Mouse (Mus musculus): ENCODE data around the gene Ngef.

The Ngef gene

DNA sequence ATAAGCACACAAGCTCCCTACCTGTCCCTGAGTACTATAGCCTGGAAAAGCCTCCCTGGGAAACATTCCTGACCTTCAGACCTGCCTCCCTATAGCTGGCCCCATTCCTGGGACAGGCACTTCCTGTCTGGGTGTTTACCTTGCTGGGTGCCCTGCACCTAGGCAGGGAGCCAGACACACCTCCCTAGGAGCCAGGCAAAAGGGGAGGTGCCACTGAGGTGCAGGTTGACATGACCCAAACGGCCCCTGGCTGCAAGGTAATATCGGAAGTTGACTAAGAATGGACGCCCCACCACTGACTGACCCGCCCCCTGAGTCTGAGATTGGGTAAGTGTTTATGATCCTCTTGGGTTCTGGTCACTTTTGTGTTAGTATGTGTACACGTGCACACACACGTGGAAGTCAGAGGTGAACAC is at the start of gene Ngef:
TSS of gene Ngef (minus strand) at position 71 of the 416 bp plus-strand sequence.
- DNase-seq (ENCODE audit: low spot score in 2 of 2) = no peak

DNA sequence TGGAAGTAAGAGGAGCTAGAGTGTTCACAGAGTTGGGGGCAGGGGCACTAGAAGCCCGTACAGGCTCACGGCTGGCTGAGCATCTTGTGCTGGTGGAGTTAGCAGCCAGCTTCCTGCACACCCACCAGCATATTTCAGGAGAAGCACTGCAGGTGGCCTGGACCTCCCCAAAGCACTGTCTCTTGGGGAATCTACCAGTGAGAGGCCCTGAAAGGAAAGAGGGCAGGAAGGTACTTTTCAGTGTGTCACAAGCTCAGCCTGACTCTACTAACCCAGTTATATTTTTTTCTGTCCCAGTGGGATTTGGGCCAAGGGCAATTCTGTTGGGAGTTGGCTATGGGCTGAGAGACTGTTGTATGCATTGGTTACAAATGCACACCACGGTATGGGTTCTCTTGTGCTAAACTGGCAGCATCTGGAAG is 48.2 kb upstream of the Ngef start:
- peak; percentile 26 to 70 for DNase-seq (ENCODE audit: low spot score in 2 of 2)

- DNase-seq (ENCODE audit: low spot score in 2 of 2) = peak in 1 of 2 experiments; percentile 20
Measured at GRCm38 (mm10) chr1:87621146-87621857, 47.6 kb upstream of the Ngef start.

- DNase-seq (ENCODE audit: low spot score in 2 of 2) = no peak
Measured at GRCm38 (mm10) chr1:87620693-87621092, 47.0 kb upstream of the Ngef start.

DNA sequence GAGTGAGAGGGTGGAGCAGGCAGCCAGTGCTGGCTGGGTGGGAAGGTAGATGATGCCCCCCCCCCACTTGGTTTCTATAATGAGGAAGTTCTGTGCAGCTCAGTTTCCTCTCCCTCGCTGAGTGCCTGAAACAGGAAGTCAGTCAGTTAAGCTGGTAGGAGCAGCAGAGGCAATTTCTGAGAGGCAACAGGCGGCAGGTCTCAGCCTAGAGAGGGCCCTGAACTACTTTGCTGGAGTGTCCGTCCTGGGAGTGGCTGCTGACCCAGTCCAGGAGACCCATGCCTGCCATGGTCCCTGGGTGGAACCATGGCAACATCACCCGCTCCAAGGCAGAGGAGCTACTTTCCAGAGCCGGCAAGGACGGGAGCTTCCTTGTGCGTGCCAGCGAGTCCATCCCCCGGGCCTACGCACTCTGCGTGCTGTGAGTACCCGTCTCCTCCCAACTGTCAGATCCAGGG is 46.6 kb upstream of the Ngef start, which contains the start of gene Inpp5d:
TSS of gene Inpp5d (plus strand) at position 102 of the 458 bp plus-strand sequence.
- DNase-seq (ENCODE audit: low spot score in 2 of 2) = peak; percentile 59 to 80

DNA sequence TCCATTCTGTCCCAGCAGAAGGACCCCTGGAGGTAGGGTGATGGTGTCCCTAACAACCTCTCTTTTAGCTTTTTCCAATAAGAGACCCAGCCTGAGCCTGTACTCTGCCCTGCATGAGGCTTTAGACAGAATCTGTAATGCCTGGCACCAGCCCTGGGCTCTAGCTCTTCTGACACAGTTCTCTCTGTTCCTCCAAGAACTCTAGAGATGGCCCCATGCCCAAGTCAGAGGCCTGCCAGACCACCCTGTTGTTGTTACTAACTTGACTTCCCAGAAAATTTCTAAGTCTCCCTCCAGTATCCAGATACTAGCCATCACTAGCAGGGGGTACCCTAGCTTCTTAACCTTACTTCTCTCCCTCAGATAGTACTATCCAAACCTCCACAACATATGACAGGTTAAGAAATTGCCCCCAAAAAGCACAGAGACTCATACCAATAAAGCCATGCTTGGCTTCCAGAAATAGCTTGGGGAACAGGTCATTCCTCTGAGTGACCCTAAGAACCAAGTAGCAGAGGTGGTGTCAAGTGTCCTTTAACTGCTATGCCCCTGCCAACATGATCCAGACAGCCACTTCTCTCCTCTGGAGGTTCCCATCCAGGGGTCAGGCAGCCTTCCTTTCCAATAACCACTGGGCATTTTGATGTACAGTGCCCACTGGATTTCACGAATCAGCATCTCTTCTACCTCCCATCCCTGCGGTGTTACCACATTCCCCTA is 41.1 kb upstream of the Ngef start:
- no peak for DNase-seq (ENCODE audit: low spot score in 2 of 2)

- DNase-seq (ENCODE audit: low spot score in 2 of 2) = peak; percentile 75 to 94
Measured at GRCm38 (mm10) chr1:87608416-87609046, 34.9 kb upstream of the Ngef start.

DNA sequence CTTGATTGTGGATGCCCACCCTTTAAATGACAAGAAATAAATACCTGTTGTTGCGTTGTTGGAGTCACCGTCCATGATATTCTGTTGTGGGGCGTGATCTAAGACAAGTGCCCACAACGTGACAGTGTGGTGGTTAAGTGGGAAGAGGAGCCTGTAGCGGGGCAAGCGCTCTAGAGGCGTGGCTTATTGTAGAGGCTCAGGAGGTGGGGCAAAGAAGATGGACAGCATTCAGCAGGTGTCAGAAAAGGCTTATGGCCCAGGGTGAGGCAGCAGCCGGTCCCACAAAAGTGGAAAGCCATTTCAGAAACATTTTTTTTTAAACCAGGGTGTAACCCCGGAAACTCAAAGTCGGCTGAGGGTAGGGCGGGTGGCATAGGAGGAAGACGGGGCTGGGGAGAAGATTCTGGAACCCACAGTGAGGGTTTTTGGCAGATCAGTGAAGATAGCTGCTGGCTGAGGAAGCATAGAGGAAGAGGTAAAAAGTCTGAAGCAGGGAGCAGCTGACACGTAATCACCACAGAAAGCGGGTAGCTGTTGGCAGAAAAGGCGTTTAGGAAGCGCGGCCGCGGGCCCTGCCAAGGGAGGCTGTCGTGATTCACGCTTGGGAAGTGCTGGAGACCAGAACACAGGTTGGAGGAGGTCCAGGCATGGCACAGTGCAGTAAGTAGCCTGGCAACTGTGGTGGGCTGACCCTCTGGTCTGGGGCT is 33.9 kb upstream of the Ngef start:
- no peak for DNase-seq (ENCODE audit: low spot score in 2 of 2)

DNA sequence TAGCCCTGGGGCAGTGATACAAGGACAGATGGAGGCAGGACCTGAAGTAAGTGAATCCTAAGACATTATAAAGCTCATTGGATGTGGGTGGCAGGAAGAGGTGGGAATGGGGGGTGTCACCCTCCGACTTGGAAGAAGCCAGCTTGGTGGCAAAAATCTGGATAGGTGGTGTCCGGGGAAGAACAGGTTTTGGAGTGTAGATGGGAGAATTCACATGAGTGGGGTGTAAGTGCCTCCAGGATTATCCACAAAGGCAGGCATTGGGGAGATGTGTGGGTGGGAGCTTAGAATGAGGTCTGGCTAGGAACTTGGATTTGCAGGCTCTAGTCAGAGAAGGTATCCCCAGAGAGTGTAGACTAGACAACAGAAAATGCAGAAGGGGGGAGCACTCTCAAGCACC is 31.6 kb upstream of the Ngef start:
- no peak for DNase-seq (ENCODE audit: low spot score in 2 of 2)

DNA sequence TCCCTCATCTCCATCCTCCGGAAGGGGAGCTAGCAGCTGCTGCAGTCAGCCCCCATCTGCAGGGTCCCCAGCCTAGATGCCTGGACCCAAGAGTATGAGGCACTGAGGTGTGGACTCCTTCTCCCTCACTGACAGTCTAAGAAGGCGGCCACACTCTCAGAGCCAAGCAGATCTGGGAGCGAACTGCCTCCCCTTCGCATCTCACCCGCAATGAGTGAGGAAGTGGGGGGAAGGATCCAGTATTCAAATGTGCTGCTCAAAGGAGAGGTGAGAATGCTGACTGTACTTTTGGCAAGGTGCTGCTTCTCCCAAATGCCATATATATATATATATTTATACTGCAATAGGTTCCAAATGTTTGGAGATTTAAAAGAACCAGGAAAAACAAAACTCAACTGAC is 29.7 kb upstream of the Ngef start:
- no peak for DNase-seq (ENCODE audit: low spot score in 2 of 2)

GRCm38 (mm10) chr1:87601801-87602200 is 28.1 kb upstream of the Ngef start:
- DNase-seq (ENCODE audit: low spot score in 2 of 2) = no peak

- DNase-seq (ENCODE audit: low spot score in 2 of 2) = no peak
Measured at GRCm38 (mm10) chr1:87600533-87600932, 26.9 kb upstream of the Ngef start.

- DNase-seq (ENCODE audit: low spot score in 2 of 2) = no peak
Measured at GRCm38 (mm10) chr1:87594671-87595070, 21.0 kb upstream of the Ngef start.

- no peak for DNase-seq (ENCODE audit: low spot score in 2 of 2)
Measured at GRCm38 (mm10) chr1:87594261-87594660, 20.6 kb upstream of the Ngef start.

GRCm38 (mm10) chr1:87589980-87590379 is 16.3 kb upstream of the Ngef start:
- no peak for DNase-seq (ENCODE audit: low spot score in 2 of 2)

- no peak for DNase-seq (ENCODE audit: low spot score in 2 of 2)
Measured at GRCm38 (mm10) chr1:87589162-87589561, 15.5 kb upstream of the Ngef start.

GRCm38 (mm10) chr1:87580824-87581223 is 7.2 kb upstream of the Ngef start:
- DNase-seq (ENCODE audit: low spot score in 2 of 2) = no peak

GRCm38 (mm10) chr1:87578965-87579364 is 5.3 kb upstream of the Ngef start:
- no peak for DNase-seq (ENCODE audit: low spot score in 2 of 2)

- no peak for DNase-seq (ENCODE audit: low spot score in 2 of 2)
Measured at GRCm38 (mm10) chr1:87574785-87575184, 1.1 kb upstream of the Ngef start.

DNA sequence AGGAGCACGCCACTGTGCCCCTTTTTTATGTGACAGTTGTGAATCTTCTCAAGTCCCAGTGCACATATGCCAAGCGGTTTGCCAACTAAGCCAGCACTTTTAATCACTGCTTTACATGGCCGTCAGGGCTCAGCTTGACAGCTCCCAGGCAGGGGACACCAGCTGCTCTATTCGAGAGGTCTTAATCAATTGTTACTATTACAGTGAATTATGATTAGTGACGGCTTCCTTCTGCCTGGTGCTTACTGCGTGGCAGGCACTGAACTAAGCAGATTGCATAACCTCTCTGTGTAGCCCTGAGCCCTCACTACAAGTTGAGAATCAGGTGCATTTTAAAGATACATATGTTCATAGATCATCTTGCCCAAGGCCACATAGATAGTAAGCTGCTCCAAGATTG is 683 bp upstream of the Ngef start:
- no peak for DNase-seq (ENCODE audit: low spot score in 2 of 2)

DNA sequence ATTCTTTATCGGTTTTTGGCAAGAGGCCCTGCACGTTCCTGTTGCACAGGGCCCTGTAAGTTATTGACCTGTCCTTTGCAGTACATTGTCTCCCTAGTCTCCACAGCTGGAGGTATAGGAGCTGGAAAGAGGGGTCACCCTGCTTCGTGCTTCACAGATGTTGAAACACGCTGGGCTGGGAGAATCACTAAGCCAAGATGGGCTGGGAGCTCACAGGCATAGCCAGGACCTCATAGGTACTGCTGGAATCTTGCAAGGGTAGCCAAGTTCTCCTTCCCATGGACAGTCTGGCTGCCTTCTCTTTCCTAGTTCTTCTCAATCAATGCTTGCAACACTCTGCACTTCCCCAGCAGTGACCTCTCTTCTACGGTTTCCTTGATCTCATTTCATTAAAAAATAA is 409 bp downstream of the Ngef start:
- DNase-seq (ENCODE audit: low spot score in 2 of 2) = no peak

- DNase-seq (ENCODE audit: low spot score in 2 of 2) = peak; percentile 34 to 76
Measured at GRCm38 (mm10) chr1:87568398-87568797, 5.3 kb downstream of the Ngef start.
